Mouse (Mus musculus) c-Kit-negative CD71-positive TER-119-positive erythroid progenitor cells, embryonic 14.5 days (primary cell): ENCODE results near the gene Ormdl3.

Experiments
- DNase-seq: peaks from one replicate; pipeline ENCODE4 v3.0.0-alpha.2; 2013; ENCODE audit warnings: low read depth, low spot score

The Ormdl3 gene

DNA sequence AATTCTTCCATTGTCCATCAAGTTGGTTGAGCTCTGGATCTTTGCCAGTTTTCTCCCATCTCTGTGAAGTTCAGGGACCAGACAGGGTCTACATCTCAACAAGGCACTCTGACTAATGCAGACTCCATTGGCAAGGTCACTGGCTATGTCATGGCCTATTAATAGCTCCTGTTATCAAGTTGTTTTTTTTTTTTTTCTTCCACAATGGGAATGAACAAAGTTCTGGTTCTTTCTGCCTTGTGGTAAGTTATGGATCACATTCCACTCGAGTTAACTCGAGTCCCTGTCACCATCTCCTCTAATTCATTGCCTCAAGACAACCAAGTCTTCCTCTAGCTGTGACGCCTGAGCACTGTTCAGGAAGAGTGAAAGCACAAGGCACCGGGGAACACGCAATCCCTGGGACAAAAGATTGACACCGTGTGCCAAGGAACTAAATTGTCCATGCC, 1.7 kb upstream of the Ormdl3 start:
- DNase-seq: no peak

- DNase-seq: peak; percentile 78
Measured at GRCm38 (mm10) chr11:98587684-98588546, 747 bp upstream of the Ormdl3 start.

DNA sequence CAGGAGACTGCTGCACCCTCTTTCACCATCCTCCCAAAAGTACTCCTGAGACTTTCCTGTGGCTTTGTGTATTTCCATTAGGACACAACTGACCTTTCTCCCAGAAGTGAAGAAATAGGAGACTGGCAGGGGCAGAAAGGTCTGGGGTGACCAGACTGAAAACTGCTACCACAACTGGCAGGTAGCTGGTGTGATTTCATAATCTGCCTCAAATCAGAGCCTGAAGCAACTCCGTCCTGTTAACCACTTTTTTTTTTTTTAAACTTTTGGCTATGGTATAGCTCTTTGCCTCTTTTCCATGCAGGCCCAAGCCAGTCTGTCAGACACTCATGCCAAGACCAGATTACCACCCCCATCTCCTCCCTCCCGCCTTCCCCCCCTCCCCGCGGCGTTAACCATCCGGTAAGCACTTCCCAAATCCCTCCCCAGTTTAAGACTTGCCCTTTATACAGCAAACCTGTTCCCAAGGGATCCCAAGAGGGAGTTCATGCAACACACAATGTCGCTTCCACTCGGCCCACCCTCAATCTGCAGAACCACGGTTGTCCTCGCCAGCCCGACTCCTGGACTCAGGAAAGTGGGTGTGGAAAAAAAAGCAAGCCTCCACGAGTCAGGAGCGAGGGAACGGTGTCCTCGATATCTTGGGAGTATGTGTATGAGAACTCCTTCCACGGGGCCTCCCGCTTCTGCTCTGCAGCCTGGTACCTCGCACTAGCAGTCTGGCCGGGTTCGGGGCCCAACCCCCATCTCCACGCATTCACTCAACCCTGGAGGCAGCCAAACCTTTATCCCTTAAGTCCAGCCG, 879 bp downstream of the Ormdl3 start:
- no peak for DNase-seq

DNA sequence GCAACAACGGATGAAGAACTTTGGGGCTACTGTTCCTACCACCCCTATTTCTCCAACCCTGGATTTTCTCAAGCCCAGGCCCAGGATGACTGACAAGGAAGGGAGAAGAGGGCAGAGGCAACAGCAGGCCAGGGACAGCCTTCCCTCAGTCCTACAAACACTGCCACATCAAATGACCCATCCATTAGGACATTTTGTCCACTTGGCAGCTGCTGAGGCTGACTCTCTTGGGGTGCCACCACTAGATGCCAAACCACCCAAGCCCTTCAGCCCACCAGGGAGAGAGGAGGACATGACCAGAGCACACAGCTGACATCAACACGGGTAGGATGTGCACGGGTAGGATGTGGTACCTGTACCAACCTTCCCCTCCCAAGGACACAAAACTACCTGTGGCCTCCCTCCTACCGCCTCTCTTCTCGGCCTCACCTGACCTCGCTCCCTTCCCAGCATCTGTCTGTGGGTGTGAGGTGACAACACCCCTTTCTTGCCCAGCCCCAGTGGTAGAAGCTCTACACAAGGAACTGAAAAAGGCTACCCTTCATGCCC, 2.5 kb downstream of the Ormdl3 start:
- no peak for DNase-seq

- no peak for DNase-seq
Measured at GRCm38 (mm10) chr11:98584146-98584545, 3.0 kb downstream of the Ormdl3 start.

GRCm38 (mm10) chr11:98583571-98583970, 3.6 kb downstream of the Ormdl3 start:
- DNase-seq: peak; percentile 61

- DNase-seq: peak; percentile 75
Measured at GRCm38 (mm10) chr11:98583265-98583552, 4.0 kb downstream of the Ormdl3 start.

DNA sequence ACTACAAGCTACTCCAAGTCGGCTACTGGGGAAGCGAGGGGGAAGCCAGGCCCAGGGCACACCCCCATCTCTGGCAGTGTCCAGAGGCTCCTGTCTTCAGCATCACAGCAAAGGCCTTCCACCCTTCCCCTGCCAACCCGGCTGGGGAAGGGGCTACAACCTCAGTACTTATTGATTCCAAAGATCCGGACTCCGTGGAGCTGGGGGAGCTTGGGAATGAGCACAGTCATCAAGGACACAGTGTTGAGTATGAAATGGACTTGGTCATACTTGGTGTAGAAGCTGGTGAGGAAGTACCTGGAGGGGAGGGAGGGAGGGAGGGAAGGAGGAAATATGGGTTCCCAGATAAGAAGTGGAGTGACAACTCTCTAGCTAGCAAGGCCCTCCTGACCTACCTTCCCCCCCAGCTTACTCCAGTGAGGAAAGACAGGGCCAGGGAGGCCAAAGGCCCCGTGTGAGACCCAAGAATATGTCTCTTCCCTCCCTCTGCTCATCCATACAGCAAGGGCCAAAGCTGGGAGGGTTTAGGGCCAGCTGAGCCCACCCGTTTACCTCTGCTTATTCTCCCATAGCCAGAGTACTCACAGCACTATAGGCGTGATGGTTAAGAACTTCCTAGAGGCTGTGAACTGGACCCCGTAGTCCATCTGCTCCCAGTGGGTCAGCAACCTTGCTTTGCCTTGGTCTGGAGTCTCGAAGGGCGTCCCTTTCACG, 4.5 kb downstream of the Ormdl3 start:
- peak; percentile 74 for DNase-seq

DNA sequence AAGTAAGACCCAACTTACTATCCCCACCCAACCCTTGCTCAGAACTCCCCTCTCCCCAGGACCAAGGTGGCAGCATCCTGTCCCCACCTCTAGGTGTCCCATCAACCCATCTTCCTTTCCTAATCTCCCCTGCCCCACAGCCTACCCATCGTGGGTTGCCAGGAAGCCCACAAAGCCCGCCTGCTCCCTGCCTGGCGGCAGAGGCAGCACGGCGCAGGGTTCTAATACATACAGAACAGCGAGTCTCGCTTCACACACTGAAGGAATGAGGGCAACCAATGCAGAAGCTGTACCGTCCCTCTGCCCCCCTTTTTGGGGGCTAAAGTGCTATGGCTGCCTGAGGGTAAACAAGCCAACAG, 5.2 kb downstream of the Ormdl3 start:
- no peak for DNase-seq

- peak; percentile 66 for DNase-seq
Measured at GRCm38 (mm10) chr11:98581286-98582029, 5.7 kb downstream of the Ormdl3 start.

DNA sequence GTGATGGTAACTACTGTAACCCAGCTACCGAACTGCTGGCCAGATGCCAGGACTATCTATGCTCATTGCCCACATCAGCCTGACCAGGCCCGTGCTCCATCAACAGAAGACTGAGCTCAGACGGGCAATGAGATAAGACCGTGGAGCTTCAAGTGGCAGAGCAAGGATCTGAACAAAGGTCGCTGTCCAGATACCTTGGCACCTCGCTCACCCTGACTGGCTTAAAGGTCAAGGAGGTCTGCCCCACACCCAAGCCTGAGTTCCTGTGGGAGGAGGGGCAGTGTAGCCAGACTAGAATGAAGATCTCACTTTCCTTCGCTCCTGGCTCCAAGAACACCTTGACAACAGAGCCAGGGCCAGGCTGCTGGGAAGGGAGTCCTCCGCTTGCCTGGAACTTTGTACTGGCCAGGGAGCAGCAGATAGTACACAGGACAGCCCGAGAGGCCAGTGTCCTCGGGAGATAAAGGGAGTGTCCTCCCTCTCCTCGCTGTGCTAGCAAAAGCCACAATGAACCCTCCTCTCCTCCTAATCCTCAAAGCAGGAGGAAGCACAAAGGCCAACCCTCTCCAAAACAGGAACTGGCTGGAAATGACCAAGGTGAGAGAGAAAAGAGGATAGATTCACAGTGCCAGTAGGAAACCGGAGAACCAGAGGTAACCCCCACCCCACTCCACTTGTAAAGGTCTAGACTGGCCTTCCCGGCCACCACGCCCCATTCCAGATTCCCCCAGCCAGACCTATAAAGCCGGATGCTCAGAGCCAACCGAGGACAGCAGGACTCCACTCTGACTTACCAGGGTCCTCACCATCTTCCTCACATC, 6.7 kb downstream of the Ormdl3 start:
- DNase-seq: peak; percentile 76

- no peak for DNase-seq
Measured at GRCm38 (mm10) chr11:98577776-98578175, 9.4 kb downstream of the Ormdl3 start.

DNA sequence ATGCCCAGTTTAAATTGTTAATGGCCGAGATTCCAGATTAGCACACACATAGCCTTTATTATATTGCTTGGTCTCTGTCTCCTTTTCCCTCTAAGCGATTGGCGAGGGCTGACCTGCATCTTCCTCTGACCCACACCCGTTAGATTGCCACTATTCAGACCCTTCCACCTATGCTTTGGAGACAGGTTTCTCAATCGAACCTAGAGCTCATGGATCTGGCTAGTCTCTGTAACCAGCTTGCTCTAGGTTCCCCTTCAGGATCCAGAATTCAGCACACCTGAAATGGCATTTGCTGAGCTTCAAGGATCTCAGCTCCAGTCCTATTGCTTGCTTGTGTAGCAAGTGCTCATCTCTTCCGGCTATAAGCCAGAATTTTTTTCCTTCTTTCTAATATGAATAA, 17.7 kb downstream of the Ormdl3 start:
- no peak for DNase-seq

DNA sequence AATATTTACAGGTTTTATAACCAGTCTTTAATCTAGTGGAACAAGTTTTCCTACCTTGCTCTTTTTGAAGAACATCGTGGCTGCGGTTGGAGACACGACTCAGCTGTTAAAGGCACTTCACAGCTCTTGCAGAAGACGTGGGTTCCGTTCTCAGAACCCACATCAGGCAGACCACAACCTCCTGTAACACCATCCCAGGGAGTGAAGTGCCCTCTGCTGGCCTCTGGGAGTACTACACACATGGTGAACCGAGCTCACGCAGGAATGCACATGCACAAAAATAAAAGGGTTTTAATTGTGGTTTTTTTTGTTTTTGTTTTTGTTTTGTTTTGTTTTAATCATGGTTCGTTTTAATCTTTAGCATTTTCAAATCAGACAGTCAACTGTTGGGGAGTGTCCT, 18.8 kb downstream of the Ormdl3 start:
- no peak for DNase-seq

DNA sequence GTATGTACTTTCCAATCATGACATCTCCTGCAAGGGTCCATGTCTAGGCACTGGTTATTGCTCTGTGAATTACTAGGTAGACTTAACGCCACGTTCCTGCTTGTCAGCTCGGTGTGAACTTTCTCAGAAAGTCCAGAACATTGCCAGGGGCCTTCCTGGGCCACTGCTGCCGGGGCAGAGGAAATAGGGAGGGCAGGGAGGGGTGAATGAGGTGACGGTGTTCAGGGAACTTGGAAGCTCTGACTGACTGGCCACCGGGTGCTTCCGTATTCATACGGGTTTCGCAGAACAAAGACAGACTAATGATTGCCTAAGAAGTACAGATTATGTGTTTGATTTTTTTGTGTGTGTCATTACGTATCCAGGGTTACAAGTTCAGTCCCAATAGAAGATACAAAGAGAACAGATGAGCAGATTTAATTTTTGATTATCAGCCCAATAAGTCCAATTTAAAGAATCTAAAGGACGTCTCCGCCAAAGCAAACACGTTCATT, 23.2 kb downstream of the Ormdl3 start:
- DNase-seq: no peak

- no peak for DNase-seq
Measured at GRCm38 (mm10) chr11:98563025-98563424, 24.1 kb downstream of the Ormdl3 start.

GRCm38 (mm10) chr11:98560942-98561341, 26.2 kb downstream of the Ormdl3 start:
- no peak for DNase-seq

DNA sequence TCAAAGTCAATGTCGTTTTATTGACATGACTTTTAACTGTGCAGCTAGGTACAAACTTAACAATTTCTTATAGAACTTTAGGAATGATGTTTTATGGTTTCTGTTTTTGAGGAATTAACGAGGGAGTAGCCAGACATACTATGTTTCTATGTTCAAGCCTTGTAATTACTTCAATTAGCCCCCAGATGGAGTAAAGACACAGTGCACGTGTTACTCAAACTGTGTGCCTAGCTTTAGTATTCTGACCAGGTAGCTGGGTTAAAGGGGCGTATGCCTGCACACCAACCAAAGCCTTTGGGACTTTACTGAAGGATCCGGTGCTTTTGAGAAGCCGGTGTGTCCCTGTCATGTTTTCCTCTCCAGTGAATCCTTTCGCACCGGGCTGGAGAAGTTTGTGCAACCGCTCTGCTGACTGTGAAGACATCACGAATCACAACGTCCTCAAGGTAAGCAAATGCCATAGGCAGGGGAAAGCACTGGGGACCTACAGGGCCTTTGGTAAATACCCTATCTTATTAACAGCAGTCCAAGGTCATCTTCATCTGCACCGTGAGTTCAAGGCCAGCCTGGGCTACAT, 32.0 kb downstream of the Ormdl3 start:
- no peak for DNase-seq

GRCm38 (mm10) chr11:98553966-98554365, 33.2 kb downstream of the Ormdl3 start:
- DNase-seq: no peak
